Mouse (Mus musculus) layer of hippocampus, postnatal 10 days (tissue): ENCODE measurements at regions not wholly inside any gene's neighbourhood (a gene's known extent, or its start where the extent isn't known, plus 50 kb on each side); places are given as distances from the start of the nearest gene placed in this dataset.

Experiments used
- DNase-seq, 2 experiments: peaks; one replicate each; pipeline ENCODE4 v3.0.0; 2021; ENCODE audit warnings: low spot score in 2 of 2

DNA sequence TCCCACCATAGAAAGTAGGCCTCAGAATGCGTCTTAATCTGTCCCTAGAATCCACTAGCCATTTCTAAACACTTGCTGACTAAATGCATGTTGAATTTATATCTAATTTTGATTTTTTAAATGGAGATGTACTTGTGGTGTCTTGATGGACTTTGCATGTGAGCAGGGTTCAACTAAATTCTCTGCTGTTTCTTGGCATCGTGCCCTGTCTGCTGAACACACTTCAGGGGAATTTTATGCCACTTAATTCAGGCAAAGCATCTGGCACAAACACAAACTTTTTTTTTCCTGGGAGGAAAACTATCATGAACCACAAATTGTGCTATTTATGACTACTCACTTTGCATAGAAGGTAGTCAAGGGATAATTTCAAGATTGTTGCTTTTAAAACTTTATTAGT lies 87.7 kb downstream of the Stc2 start:
- DNase-seq, result no peak

DNA sequence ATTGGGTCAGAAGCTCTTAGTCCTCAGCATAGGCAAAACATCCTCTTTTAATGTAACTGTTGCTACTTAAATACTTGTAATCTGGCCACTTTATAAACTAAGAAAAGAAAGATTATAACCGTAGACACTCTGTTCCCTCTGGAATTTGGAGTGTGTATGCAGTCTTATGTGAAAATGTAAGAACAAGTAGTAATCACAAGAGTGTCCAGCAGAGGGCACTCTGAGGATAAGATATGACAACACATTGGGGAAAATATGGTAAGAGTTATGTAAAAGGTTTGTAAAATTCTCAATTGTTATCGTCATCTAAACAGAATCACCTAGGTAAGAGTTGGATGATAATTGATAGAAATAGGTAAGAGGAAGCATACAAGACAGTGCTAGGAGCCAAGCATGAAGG lies 66.2 kb upstream of the Gm17332 start:
- peak; percentile 71 to 81 for DNase-seq
